Mouse (Mus musculus): ENCODE measurements around the gene A3galt2. TPM values are rescaled to one million over a fixed set of nuclear protein-coding genes. Genes with fewer than 3 reads are reported as not detected.
A peak's percentile ranks its signal among the peaks of the same experiment; 100 is the strongest.

Gene A3galt2
- polyA plus RNA-seq, 1 experiment from 2014 or later: 0.41 TPM

DNA sequence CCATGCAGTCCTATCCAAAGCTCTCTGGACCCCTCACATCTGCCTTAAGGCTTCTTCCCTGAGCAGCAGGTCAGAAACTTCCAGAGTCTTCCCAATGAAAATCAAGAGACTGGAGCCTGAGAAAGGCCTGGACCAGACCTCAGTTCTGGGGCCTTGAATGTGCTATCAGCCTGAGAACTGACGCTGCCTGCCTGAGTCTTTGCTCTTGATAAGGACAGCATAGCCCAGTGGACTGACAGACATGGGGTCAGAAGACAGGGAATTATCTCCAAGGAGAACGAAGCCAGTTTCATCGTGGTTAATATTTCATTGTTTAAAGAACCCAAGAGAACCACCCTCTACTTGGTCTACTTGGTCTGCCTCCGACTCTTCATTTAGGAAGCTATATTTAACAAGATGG, 27.5 kb downstream of the A3galt2 start:
- peaks cover 93% of the 10 kb centered on the region for H3K36me3 ChIP-seq (replicated peaks; ENCODE audit: control insufficient read depth, insufficient read depth)

DNA sequence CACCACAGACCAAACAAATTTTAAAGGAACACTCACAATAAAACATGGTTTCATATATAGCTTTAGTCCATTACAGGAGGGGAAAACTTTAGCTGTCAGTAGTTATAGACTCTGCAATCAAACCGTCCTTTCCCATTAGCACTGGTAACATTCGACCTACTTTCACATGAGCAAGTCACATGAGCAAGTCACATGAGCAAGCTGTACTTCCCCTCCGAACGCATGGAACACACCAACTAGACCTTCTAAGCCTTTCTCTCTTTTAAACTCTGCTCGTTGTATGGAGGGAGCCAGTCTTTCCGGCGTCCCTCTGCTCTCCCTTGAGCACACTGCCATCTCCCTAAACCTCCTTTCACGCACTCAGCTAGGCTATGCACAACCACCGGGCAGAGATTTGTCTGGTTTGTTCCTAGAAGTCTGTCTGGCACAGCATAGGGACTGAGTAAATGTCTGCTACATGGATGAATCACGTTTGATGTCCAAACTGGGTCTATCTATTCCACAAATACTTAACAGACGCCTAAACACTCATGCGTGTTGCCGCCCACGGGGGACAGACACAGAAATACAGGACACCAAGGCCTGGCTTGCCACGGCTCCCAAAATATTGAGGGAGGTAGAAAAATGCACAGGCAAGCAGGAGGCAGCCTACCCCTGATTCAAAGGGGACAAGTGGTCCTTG, 29.9 kb downstream of the A3galt2 start:
- 92% methylated on average over 15 of the region's 15 CpGs for WGBS
- ATAC-seq (ENCODE audit: low FRiP score) (no peak), DNase-seq (ENCODE audit: low spot score) (no peak)
- Histone ChIP-seq H3K9me3 (ENCODE audit: control insufficient read depth, low read length) (no peaks in the 10 kb centered on the region), H3K36me3 (replicated peaks; ENCODE audit: control insufficient read depth, insufficient read depth) (peaks cover 84% of the 10 kb centered on the region), H3K27ac (no peak overlapping the region), H3K9ac (no peak overlapping the region), H3K27me3 (ENCODE audit: control insufficient read depth, insufficient read depth, low read length) (no peaks in the 10 kb centered on the region), H3K4me2 (replicated peaks) (no peak overlapping the region), H3K4me1 (replicated peaks; ENCODE audit: control insufficient read depth, insufficient read depth, low read length) (no peaks in the 10 kb centered on the region), H3K4me3 (replicated peaks; ENCODE audit: low read length) (no peak overlapping the region)

More for the DNA sequence above, 27.5 kb downstream of the A3galt2 start:
- no peak for DNase-seq (ENCODE audit: low spot score)
- H3K9me3 ChIP-seq (ENCODE audit: control insufficient read depth, low read length): no peaks in the 10 kb centered on the region
- H3K27me3 ChIP-seq (ENCODE audit: control insufficient read depth, insufficient read depth, low read length): no peaks in the 10 kb centered on the region
- no peak for ATAC-seq (ENCODE audit: low FRiP score)
- no peak overlapping the region for H3K27ac ChIP-seq
- no peak overlapping the region for H3K4me2 ChIP-seq (replicated peaks)
- H3K9ac ChIP-seq: no peak overlapping the region
- 78% methylated on average over 4 of the region's 4 CpGs for WGBS
- H3K4me1 ChIP-seq (replicated peaks; ENCODE audit: control insufficient read depth, insufficient read depth, low read length): no peaks in the 10 kb centered on the region
- H3K4me3 ChIP-seq (replicated peaks; ENCODE audit: low read length): no peak overlapping the region

DNA sequence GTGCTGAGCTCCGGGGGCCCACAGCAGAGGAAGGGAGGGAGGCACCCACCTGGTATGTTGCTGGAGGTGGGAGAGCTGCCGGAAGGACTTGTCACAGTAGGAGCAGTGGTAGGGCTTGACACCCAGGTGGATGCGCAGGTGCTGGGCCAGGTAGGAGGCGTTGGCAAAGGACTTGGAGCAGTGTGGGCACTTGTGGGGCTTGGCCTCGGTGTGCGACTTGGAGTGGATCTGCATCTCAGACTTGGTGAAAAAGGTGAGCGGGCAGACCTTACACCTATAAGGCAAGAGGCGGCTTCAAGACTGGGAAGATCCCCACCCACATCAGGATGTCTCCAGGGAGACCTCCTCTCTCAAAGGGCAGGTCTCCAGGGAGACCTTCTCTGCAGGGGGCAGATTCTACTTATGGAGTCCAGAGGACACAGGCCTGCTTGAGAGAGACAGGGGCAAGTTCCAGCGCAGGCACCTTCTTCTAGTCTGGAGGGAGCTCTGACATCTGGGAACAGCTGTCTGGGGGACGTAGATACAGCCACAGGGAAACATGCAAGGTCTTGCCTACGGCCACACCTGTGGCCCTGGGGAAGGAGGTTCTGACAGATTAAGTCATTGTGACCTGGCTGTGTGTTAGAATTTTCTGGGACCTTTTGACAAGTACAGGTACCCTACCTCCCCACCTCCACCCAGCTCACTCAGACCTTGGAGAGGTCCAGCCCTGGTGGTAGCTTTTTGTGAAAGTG, 30.9 kb downstream of the A3galt2 start:
- no peaks in the 10 kb centered on the region for H3K9me3 ChIP-seq (ENCODE audit: control insufficient read depth, low read length)
- H3K27ac ChIP-seq: no peak overlapping the region
- ATAC-seq (ENCODE audit: low FRiP score) (no peak), DNase-seq (ENCODE audit: low spot score) (no peak)
- H3K36me3 ChIP-seq (replicated peaks; ENCODE audit: control insufficient read depth, insufficient read depth): peaks cover 78% of the 10 kb centered on the region
- WGBS: 96% methylated on average over 11 of the region's 11 CpGs
- no peaks in the 10 kb centered on the region for H3K4me1 ChIP-seq (replicated peaks; ENCODE audit: control insufficient read depth, insufficient read depth, low read length)
- H3K4me2 ChIP-seq (replicated peaks): no peak overlapping the region
- no peak overlapping the region for H3K4me3 ChIP-seq (replicated peaks; ENCODE audit: low read length)
- no peaks in the 10 kb centered on the region for H3K27me3 ChIP-seq (ENCODE audit: control insufficient read depth, insufficient read depth, low read length)
- no peak overlapping the region for H3K9ac ChIP-seq

DNA sequence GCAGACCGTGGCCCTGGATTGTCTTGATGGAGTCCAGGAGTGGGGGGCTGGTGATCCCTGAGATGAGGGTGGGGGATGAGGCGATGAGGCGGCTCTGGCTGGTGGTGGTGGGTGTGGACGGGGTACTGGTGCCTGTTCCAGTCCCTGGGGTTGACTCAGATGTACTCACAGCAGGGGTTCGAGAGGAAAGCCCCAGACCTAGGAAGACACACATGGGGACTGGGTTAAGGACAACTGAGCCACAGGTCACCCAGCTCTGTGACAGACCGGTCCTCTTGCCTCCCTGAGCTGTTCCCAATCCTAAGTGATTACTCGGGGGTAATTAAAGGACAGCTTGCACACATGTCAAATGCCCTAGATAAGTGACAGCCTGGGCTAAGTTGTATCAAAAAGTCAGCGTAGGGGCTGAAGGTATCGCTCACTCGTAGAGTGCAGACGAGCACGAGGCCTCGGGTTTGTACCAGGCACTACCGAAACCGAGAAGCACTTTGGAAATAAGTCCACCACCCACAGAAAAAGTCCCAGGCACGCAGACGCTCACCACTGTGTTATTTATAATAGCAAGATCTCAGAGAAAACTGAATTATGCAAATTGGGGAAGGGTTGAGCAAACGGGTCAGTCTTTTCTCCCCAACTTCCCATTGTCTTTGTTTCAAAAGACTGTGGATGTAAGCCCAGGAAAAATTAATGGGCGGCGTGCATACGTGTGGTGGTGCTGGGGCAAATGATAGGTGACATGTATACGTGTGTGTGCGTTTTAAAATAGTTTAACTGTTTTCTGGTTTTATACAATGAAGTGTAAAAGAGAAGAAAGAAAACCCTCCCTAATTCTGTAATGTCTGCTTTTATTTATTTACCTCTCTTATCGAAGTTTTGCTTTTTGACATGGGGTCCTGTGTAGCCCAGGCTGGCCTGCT, 32.1 kb downstream of the A3galt2 start:
- Histone ChIP-seq H3K4me3 (replicated peaks; ENCODE audit: low read length) (no peak overlapping the region), H3K27me3 (ENCODE audit: control insufficient read depth, insufficient read depth, low read length) (no peaks in the 10 kb centered on the region), H3K4me2 (replicated peaks) (no peak overlapping the region), H3K4me1 (replicated peaks; ENCODE audit: control insufficient read depth, insufficient read depth, low read length) (no peaks in the 10 kb centered on the region), H3K27ac (no peak overlapping the region), H3K36me3 (replicated peaks; ENCODE audit: control insufficient read depth, insufficient read depth) (peaks cover 71% of the 10 kb centered on the region), H3K9me3 (ENCODE audit: control insufficient read depth, low read length) (no peaks in the 10 kb centered on the region), H3K9ac (no peak overlapping the region)
- ATAC-seq (ENCODE audit: low FRiP score): no peak
- 76% methylated on average over 24 of the region's 24 CpGs for WGBS
- no peak for DNase-seq (ENCODE audit: low spot score)

DNA sequence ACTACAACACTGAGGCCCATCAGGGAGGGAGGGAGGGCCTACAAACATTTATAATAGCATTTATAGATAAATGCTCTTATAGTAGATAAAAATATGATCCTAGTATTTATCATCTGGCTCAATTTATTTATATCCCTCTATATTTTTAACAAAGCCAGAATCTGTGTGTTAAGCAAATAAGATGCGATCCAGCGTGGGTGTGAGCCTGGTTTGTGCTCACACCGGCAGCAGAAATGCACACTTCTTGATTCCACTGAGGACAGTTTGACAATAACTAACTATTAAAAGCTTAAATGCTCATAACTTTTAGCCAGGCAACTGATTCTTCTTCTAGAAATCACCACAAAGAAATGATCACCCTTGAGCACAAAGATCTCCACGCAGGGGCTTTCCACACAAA, 32.9 kb downstream of the A3galt2 start:
- Histone ChIP-seq H3K4me1 (replicated peaks; ENCODE audit: control insufficient read depth, insufficient read depth, low read length) (no peaks in the 10 kb centered on the region), H3K9me3 (ENCODE audit: control insufficient read depth, low read length) (no peaks in the 10 kb centered on the region), H3K27ac (no peak overlapping the region), H3K4me2 (replicated peaks) (no peak overlapping the region), H3K9ac (no peak overlapping the region), H3K36me3 (replicated peaks; ENCODE audit: control insufficient read depth, insufficient read depth) (peaks cover 68% of the 10 kb centered on the region), H3K27me3 (ENCODE audit: control insufficient read depth, insufficient read depth, low read length) (no peaks in the 10 kb centered on the region), H3K4me3 (replicated peaks; ENCODE audit: low read length) (no peak overlapping the region)
- WGBS: 96% methylated on average over 4 of the region's 4 CpGs
- DNase-seq (ENCODE audit: low spot score) (no peak), ATAC-seq (ENCODE audit: low FRiP score) (no peak)

DNA sequence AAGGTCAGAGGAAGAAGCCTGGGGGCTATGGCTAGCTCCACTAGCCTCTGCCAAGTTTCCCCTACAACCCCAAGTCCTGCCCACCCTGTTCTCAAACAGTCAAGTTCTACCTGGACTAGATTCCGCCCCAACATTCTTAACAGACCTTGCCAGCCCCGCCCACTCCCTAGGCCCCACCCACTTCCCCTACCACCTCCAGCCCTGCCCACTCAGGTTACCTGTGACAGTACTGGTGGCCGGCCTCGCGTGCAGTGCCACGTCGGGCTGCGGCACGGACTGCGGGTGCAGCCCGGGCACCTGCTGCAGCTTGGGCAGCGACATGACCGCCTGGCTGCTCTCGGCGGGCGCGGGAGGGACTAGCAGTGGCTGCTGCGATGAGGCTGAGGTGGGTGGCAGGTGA, 34.5 kb downstream of the A3galt2 start:
- no peaks in the 10 kb centered on the region for H3K9me3 ChIP-seq (ENCODE audit: control insufficient read depth, low read length)
- no peaks in the 10 kb centered on the region for H3K4me1 ChIP-seq (replicated peaks; ENCODE audit: control insufficient read depth, insufficient read depth, low read length)
- no peak overlapping the region for H3K9ac ChIP-seq
- DNase-seq (ENCODE audit: low spot score) (no peak), ATAC-seq (ENCODE audit: low FRiP score) (no peak)
- H3K36me3 ChIP-seq (replicated peaks; ENCODE audit: control insufficient read depth, insufficient read depth): peaks cover 54% of the 10 kb centered on the region
- H3K4me2 ChIP-seq (replicated peaks): no peak overlapping the region
- WGBS: 50% methylated on average over 18 of the region's 18 CpGs
- no peak overlapping the region for H3K27ac ChIP-seq
- H3K27me3 ChIP-seq (ENCODE audit: control insufficient read depth, insufficient read depth, low read length): no peaks in the 10 kb centered on the region
- no peak overlapping the region for H3K4me3 ChIP-seq (replicated peaks; ENCODE audit: low read length)

DNA sequence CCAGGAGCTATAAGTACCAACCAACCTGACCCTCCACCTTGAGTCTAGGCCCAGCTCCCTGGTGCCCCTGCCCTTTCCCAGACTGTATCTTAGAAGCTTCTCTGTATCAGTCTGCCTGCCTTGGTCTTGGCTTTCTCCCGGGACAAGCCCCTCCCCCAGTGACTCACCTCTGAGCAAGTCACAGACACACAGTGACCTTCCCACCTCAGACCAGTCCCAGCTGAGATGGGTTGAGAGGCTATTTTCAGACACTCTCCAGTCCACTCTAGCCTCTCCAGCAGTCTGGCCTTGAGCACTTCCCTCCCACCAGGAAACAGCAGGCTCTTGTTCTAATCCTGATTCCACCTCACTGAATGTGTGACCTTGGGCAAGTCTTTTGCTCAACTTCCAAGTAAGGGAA, 38.5 kb downstream of the A3galt2 start:
- no peak for ATAC-seq (ENCODE audit: low FRiP score)
- Histone ChIP-seq H3K27ac (no peak overlapping the region), H3K27me3 (ENCODE audit: control insufficient read depth, insufficient read depth, low read length) (no peaks in the 10 kb centered on the region), H3K4me2 (replicated peaks) (no peak overlapping the region), H3K36me3 (replicated peaks; ENCODE audit: control insufficient read depth, insufficient read depth) (peaks cover 14% of the 10 kb centered on the region; the same call in 1 of the 2 replicates), H3K4me3 (replicated peaks; ENCODE audit: low read length) (no peak overlapping the region), H3K9ac (no peak overlapping the region), H3K9me3 (ENCODE audit: control insufficient read depth, low read length) (no peaks in the 10 kb centered on the region), H3K4me1 (replicated peaks; ENCODE audit: control insufficient read depth, insufficient read depth, low read length) (peaks cover 19% of the 10 kb centered on the region)
- 69% methylated on average over 1 of the region's 1 CpGs for WGBS
- DNase-seq (ENCODE audit: low spot score): no peak

DNA sequence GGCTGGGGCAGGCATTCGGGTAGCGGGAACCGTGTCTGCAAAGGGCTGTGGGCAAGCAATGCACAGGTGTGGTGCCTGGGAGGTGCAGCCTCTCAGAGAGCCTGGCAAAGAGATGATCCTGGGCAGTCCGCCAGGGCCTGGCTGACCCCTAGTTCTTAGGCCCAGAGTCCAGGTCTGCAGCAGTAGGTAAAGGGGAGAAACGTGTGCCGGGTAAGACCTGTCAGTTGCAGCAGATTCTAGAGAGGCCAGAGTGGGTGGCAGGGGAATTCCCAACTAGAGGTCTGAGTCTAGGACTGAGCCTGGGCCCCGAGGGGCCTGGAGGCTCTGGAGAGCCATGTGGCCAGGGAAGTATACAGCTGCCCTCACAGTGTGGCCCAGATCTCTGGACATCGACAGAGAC, 39.0 kb downstream of the A3galt2 start:
- no peak overlapping the region for H3K27ac ChIP-seq
- H3K9ac ChIP-seq: no peak overlapping the region
- H3K36me3 ChIP-seq (replicated peaks; ENCODE audit: control insufficient read depth, insufficient read depth): peaks cover 11% of the 10 kb centered on the region; the same call in 1 of the 2 replicates
- H3K27me3 ChIP-seq (ENCODE audit: control insufficient read depth, insufficient read depth, low read length): no peaks in the 10 kb centered on the region
- H3K4me2 ChIP-seq (replicated peaks): no peak overlapping the region
- no peak for ATAC-seq (ENCODE audit: low FRiP score)
- H3K4me1 ChIP-seq (replicated peaks; ENCODE audit: control insufficient read depth, insufficient read depth, low read length): peaks cover 19% of the 10 kb centered on the region
- WGBS: 91% methylated on average over 8 of the region's 8 CpGs
- H3K9me3 ChIP-seq (ENCODE audit: control insufficient read depth, low read length): no peaks in the 10 kb centered on the region
- DNase-seq (ENCODE audit: low spot score): no peak
- H3K4me3 ChIP-seq (replicated peaks; ENCODE audit: low read length): no peak overlapping the region

DNA sequence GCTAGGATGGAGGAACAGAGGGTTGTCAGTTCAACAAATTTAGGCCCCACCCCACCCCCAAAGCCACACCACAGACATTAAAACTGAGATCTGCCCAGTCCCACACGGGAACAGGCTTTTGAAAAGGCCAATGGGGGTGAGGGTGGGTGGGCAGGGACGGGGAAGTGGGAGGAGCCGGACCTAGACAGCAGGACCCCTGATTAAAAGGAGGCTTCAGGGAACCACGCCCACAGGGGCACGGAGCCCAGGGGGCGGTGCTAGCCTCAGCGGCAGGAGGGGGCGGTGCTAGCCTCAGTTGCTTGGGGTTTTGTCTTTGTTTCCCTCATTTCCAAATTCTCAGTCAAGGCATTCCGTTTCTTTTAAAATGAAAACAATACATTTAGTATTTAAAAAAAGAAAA, 40.4 kb downstream of the A3galt2 start:
- Histone ChIP-seq H3K9me3 (ENCODE audit: control insufficient read depth, low read length) (no peaks in the 10 kb centered on the region), H3K4me3 (replicated peaks; ENCODE audit: low read length) (no peak overlapping the region), H3K4me1 (replicated peaks; ENCODE audit: control insufficient read depth, insufficient read depth, low read length) (peaks cover 19% of the 10 kb centered on the region), H3K4me2 (replicated peaks) (no peak overlapping the region), H3K9ac (no peak overlapping the region), H3K27me3 (ENCODE audit: control insufficient read depth, insufficient read depth, low read length) (no peaks in the 10 kb centered on the region), H3K36me3 (replicated peaks; ENCODE audit: control insufficient read depth, insufficient read depth) (peaks cover 11% of the 10 kb centered on the region; the same call in 1 of the 2 replicates), H3K27ac (no peak overlapping the region; the same call in 1 of the 2 replicates)
- 5% methylated on average over 8 of the region's 9 CpGs for WGBS
- DNase-seq (ENCODE audit: low spot score): no peak
- ATAC-seq (ENCODE audit: low FRiP score): 0 out of 2 replicates have a peak, but pooled peaks have one; percentile 35

Data from hindbrain, embryonic 14.5 days (tissue).